Mouse (Mus musculus): ENCODE measurements around the gene Tff2.
A peak's percentile ranks its signal among the peaks of the same experiment; 100 is the strongest.

Tff2 gene

GRCm38 (mm10) chr17:31144040-31145037 lies at the start of gene Tff2:
Gene Tff2 (minus strand): TSS chr17:31144282.
- no peak for DNase-seq (ENCODE audit: low spot score in 2 of 2)

DNA sequence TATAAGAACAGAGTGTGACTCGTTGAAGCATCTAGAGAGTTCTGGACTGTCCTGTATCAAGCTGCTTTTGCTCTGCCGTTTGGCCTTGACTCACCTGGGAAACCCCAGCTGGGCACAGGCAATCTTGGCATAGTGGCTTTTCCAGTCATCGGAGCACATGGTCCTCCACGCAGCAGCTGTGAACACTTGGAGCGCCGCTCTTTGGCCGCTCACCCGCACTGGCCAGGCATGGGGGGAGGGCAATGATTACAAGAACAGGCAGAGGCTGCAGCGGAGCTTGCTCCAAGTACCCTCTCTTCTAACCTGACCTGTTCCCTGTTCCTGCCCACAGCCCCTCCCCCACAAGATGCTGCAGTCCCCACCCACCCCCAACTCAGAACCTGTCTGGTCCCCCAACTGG lies 49.3 kb upstream of the Tff2 start:
- no peak for DNase-seq (ENCODE audit: low spot score in 2 of 2)

DNA sequence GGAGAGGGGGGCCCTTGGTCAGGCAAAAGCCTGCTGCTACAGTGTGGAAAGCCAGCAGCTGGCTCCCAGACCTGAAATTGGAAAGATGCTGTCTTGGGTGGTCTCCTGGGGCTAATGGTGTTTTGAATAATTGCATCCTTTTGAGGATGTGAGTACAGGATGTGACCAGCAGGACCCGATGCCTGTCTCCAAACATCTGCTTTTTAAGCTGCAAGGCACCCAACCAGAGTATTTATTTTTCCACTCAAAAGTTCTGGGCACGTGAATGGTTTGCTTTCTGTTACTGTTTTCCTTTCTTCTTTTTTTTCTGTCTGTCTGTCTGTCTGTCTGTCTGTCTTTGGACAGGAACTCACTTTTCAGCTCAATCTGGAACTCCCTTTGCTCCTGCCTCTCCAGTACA lies 48.6 kb upstream of the Tff2 start:
- no peak for DNase-seq (ENCODE audit: low spot score in 2 of 2)

GRCm38 (mm10) chr17:31191825-31192224 lies 47.7 kb upstream of the Tff2 start:
- DNase-seq (ENCODE audit: low spot score in 2 of 2): no peak

GRCm38 (mm10) chr17:31187370-31187769 lies 43.3 kb upstream of the Tff2 start:
- DNase-seq (ENCODE audit: low spot score in 2 of 2): peak; percentile 74 to 88

GRCm38 (mm10) chr17:31184269-31184990 lies 40.3 kb upstream of the Tff2 start:
- no peak for DNase-seq (ENCODE audit: low spot score in 2 of 2)

DNA sequence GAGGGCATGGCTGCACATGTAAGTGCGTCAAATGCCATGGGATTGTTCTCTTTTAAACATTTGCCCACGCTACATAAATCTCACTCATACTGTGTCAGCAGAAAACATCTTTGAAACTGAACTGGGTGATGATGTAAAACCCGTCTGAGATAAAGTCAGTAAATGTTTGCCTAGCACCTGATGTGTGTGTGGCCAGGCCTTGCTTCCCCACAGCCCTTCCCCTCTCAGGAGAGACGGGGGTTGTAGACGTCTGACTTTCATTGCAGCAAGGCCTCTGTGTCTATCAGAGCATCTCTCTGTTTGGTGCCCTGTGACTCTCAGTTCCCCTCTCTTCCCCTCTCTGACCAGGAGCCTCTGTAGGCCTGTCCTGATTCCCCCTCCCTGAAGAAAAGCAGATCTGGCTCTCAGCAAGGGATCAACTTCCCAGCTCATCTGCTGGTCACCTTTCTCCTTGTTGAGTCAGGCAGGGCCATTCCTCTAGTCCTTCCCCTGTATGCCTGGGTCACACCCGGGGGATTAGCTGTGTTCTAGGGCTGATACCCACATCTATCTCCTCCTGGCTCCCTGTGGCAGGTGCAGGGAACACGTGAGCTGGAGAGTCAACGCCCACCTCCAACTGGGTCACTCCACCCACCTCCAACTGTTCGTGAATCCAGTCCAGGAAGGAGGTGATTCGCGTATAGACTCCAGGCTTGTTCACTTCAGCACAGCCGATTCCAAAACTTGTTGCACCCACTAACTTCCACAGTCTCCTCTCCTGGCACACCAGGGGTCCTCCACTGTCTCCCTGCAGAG lies 39.3 kb upstream of the Tff2 start:
- DNase-seq (ENCODE audit: low spot score in 2 of 2): peak; percentile 48 to 57

DNA sequence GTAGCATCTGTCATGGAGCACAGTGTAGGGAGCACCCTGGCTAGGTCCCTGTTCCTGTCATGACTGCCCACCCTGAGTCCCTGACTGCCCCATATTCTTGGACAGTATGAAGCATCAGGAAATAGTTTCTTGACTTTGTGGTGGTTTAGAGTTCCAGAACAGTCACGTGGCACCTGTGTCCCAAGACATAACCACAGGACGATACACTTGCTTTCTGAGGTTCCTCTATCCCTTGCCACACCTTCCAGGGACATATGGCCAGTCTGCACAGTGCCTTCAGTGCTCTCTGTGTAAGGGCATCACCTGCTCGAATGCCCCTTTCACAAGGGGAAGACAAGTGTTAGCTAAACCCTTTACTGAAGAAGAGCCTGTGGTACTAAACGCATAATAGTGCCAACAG lies 37.4 kb upstream of the Tff2 start:
- DNase-seq (ENCODE audit: low spot score in 2 of 2): no peak

DNA sequence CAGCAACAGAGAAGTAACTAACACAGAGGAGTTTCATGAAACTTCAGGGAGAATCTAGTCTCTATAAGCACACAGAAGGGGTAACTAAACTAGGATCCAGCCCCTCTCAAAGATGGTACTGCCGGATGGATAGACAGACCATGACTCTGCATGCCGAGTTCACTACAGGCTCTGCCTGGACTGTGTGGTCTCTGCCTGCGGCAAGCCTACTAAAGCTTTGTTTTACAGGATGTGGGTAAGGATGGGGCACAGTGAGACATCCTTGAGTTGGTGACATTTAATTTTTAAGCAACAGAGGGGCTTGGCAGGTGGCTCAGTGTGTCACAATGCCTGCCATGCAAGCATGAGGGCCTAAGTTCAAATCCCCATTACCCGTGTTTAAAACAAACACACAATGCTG lies 32.2 kb upstream of the Tff2 start:
- peak; percentile 50 to 64 for DNase-seq (ENCODE audit: low spot score in 2 of 2)

- DNase-seq (ENCODE audit: low spot score in 2 of 2): no peak
Measured at GRCm38 (mm10) chr17:31169796-31170195, 25.7 kb upstream of the Tff2 start.

DNA sequence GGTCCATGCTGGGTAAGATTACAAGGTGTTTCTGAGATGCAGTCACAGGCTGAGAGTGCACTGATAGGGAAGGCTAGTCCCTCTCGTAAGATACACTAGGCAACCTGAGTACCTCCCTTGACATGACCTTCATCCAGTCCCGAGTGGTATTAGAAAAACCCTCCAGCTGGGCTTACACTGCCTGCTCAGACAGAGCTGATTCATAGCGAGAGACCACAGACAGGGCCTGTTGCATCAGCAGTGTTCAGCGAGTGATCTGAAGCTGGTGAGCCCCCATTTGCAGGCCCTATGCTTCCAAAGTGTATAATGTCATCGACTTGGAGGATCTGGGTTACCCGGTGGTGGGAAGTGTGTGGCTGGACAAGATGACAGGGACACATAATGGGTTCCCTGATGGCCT lies 21.0 kb upstream of the Tff2 start, which contains the start of gene Tff1:
Tff1 (minus strand) TSS at position 151 of the 400 bp plus-strand sequence.
- no peak for DNase-seq (ENCODE audit: low spot score in 2 of 2)

DNA sequence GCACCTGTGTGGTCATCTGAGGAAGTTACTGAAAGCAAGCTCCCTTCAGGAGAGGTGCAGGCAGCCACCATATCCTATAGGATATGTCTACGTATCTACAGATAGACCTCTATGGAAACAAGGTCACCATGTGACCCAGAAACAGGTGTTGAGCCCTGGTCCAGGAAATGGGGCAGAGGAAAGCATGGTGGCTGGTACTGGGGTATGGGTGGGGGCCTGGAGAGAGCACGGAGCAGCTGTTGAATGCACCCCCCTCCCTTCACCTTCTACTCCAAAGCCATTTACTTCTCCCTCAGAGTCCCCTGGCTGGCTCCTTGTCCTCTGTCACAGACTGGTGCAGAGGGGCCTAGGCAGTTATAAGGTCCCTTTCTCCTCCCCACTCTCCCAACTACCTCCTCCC lies 19.7 kb upstream of the Tff2 start:
- peak; percentile 72 to 80 for DNase-seq (ENCODE audit: low spot score in 2 of 2)

GRCm38 (mm10) chr17:31162607-31163006 lies 18.5 kb upstream of the Tff2 start:
- DNase-seq (ENCODE audit: low spot score in 2 of 2): peak in 1 of 2 experiments; percentile 17

DNA sequence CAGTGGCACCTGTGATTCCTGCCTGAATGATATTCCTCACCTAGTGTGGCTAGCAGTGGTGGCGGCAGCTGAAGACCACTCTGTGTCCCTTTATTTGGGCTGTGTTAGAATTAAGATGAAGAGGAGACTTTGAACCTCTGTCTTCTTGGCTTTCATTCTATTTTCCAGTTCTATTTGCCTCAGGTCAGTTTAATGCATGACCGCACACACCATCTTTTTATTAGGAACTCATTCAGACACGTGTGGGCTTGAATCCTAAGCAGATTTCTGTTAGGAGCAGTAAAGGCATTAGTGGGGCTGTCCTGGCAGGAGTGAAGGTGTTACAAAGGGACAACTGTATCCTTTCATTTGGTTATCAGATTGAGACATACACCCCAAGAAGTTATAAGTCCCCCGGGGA lies 16.2 kb upstream of the Tff2 start:
- no peak for DNase-seq (ENCODE audit: low spot score in 2 of 2)

- DNase-seq (ENCODE audit: low spot score in 2 of 2): no peak
Measured at GRCm38 (mm10) chr17:31157921-31158320, 13.8 kb upstream of the Tff2 start.

GRCm38 (mm10) chr17:31153785-31154184 lies 9.7 kb upstream of the Tff2 start:
- peak in 1 of 2 experiments; percentile 24 for DNase-seq (ENCODE audit: low spot score in 2 of 2)

GRCm38 (mm10) chr17:31152966-31153499 lies 9.0 kb upstream of the Tff2 start:
- no peak for DNase-seq (ENCODE audit: low spot score in 2 of 2)

- DNase-seq (ENCODE audit: low spot score in 2 of 2): no peak
Measured at GRCm38 (mm10) chr17:31152512-31152911, 8.4 kb upstream of the Tff2 start.

- DNase-seq (ENCODE audit: low spot score in 2 of 2): no peak
Measured at GRCm38 (mm10) chr17:31145998-31146397, 1.9 kb upstream of the Tff2 start.

GRCm38 (mm10) chr17:31142116-31142515 lies 2.0 kb downstream of the Tff2 start:
- DNase-seq (ENCODE audit: low spot score in 2 of 2): no peak

- DNase-seq (ENCODE audit: low spot score in 2 of 2): peak; percentile 68 to 94
Measured at GRCm38 (mm10) chr17:31138398-31138797, 5.7 kb downstream of the Tff2 start.

DNA sequence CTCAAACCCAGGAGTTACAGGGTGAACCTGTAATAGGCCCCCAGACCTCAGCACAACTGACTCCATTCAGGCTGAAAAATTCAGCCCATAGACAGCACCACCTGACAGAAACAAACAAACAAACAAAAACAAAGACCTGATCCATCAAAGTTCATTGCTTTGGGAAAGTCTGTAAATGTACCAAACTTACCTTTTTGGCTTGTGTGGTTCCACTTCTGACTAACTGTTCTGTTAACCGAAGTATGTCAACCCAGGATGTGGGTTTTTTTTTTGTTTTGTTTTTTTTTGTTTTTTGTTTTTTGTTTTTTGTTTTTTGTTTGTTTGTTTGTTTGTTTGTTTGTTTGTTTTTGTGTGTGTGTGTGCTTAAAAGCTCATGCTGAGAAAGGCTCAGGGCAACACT lies 7.3 kb downstream of the Tff2 start:
- DNase-seq (ENCODE audit: low spot score in 2 of 2): no peak

All from thymus, postnatal 10 days (tissue).